Mouse (Mus musculus) leukemia stem cell, adult 10-12 weeks (primary cell): ENCODE measurements around the gene Rps24. TPM values are rescaled to one million over a fixed set of nuclear protein-coding genes. Genes with fewer than 3 reads are reported as not detected.

ENCODE experiments used
- polyA plus RNA-seq: library from polyadenylated mRNA; stranded (reverse); fragments of >175 nt; gene quantifications from 2 replicates; pipeline ENCODE4 v1.2.3, GENCODE M21; 2012; ENCODE audit warnings: low replicate concordance

Gene Rps24
- polyA plus RNA-seq, result 224 and 254 TPM in 2 replicates

DNA sequence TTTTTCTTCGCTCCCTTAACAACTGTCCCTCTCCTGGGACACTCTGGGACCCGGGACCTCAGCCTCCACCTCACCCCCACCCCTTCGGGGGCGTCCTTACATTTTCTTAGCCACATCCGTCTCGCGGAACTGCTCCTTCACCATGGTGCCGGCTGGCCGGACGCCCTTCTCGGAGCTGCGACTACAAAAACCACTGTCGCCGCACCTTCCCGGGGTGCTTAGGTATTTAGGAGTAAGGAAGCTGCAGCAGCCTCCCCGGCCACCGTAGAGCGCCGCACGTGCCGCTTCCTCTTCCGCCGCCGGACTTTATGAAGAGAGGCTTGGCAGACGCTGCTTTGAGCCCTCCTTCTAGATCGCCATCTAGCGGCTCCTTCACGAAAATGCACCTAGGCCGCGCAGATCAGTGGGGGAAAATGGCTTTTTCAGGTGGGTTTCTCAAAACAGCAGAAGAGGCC lies at the start of gene Rps24, which contains the start of gene Polr3a:
Rps24 (plus strand) TSS at position 353 of the 455 bp plus-strand sequence.
Polr3a (minus strand) TSS at position 286 of the 455 bp plus-strand sequence.

Other genes with a start within 250 kb of the Rps24 start
- 0.43 and 1.2 TPM in 2 replicates for gene Dlg5, start 241.2 kb upstream of the Rps24 start, polyA plus RNA-seq
- not detected in 2 replicates for gene E330034G19Rik, start 193.9 kb upstream of the Rps24 start, polyA plus RNA-seq
- gene Polr3a, start 67 bp upstream of the Rps24 start, polyA plus RNA-seq, result 2.1 and 4.8 TPM in 2 replicates